Mouse (Mus musculus) thymus, adult 2 months (tissue): ENCODE measurements around the gene Ndufaf2.

ENCODE experiments used
- CTCF ChIP-seq: fragments of 200-500 bp; IDR thresholded peaks from 2 replicates; pipeline ENCODE4 v1.5.1; 2012; ENCODE audit warnings: mild to moderate bottlenecking, control low read depth, low read length, moderate library complexity, borderline replicate concordance; ENCODE audit not compliant: control insufficient read depth, poor library complexity, insufficient read depth; ENCODE audit errors: extremely low read depth
- POLR2A ChIP-seq: fragments of 200-500 bp; IDR thresholded peaks from 2 replicates; pipeline ENCODE4 v1.6.1; 2012; ENCODE audit warnings: mild to moderate bottlenecking, low read length, control low read depth, moderate library complexity; ENCODE audit not compliant: control insufficient read depth, poor library complexity, insufficient read depth; ENCODE audit errors: extremely low read depth

DNA sequence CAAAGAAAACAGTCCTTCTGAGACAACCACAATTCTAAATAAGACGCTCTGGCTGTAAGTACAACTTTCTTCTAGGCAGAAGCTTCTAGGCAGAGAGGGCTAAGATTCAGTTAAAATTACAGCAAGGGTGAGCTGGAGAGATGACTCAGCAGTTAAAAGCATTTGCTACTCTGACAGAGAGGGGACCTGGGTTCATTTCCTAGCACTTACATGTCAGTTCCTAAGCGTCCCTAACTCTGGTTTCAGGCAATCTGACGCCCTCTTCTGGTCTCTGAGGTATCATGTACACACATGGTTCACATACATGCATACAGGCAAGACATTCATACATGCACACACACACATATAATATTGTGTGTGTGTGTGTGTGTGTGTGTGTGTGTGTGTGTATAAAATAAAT is 27.1 kb upstream of the Ndufaf2 start:
- no peak for TF ChIP-seq CTCF
- TF ChIP-seq POLR2A = no peak
